Mouse (Mus musculus) brown adipose tissue, adult 24 weeks (tissue): ENCODE data around the gene Kcnq1. TPM values are rescaled to one million over a fixed set of nuclear protein-coding genes. Genes with fewer than 3 reads are reported as not detected.
A peak's percentile ranks its signal among the peaks of the same experiment; 100 is the strongest.

Source experiments
- H3K27ac ChIP-seq: fragments of 200-500 bp; replicated peaks from 2 replicates; pipeline ENCODE4 v1.5.1; 2012; ENCODE audit warnings: low read depth, mild to moderate bottlenecking, low read length
- H3K4me1 ChIP-seq: fragments of 200-500 bp; 2 replicates; pipeline ENCODE4 v1.6.1; 2012; ENCODE audit warnings: low read length, mixed read lengths; ENCODE audit not compliant: control insufficient read depth, insufficient read depth, insufficient read length
- H3K4me3 ChIP-seq: fragments of 200-500 bp; 2 replicates; pipeline ENCODE4 v1.5.1; 2012; ENCODE audit warnings: low read depth, mild to moderate bottlenecking, low read length, moderate library complexity; ENCODE audit not compliant: insufficient read depth
- polyA plus RNA-seq: library from polyadenylated mRNA; stranded (reverse); fragments of >200 nt; gene quantifications from 2 replicates; pipeline ENCODE4 v1.2.4, GENCODE M21; 2012; ENCODE audit not compliant: missing spikeins, insufficient read depth, insufficient read length

Gene Kcnq1
- polyA plus RNA-seq, 1 experiment, result 0.36 TPM

DNA sequence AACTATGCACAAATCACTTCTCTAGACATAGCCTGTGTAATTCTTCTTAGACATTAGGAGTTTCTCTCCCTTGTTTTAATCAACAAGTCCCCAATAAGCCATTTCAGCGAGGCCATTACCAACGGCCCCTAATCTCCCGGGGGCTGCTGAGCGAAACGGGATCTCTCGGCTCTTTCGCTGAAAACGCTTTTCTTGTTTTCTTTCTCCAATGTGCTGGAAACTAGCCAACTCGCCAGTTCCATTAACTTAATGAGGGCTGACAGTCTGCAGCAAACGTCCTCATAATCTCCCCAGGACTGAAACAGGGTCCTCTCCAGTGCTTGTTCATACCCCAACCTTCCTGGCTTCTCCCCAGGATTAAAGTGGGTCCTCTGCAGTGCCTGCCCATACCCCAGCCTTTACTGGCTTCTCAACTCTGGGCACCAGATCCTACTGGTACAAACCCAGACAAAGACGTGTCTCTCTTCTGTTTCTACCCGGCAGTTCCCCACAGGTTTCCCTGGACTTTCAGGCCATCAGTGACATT lies 237.7 kb downstream of the Kcnq1 start:
- Histone ChIP-seq H3K27ac (no peak overlapping the region), H3K4me3 (no peak overlapping the region), H3K4me1 (no peaks in the 10 kb centered on the region)

DNA sequence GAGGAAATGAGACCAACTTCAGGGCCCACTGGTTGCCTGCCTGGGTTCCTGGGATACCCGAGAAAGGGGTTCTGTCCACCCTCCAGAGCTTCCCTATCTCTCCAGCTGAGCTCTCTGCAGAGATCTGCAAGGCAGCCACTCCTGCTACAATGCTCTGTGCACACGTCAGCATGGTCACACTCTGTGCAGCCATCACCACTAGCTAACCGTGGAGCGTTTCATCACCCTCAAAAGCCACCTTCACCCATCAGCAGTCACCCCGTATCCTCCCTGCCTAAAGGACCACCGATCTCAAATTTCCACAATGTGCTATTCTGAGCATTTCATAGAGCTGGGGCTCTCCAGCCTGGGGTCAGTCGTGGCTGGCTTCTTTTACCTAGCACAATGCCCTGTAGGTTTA lies 243.1 kb downstream of the Kcnq1 start:
- no peak overlapping the region for H3K4me3 ChIP-seq
- H3K4me1 ChIP-seq, result no peaks in the 10 kb centered on the region
- no peak overlapping the region for H3K27ac ChIP-seq

DNA sequence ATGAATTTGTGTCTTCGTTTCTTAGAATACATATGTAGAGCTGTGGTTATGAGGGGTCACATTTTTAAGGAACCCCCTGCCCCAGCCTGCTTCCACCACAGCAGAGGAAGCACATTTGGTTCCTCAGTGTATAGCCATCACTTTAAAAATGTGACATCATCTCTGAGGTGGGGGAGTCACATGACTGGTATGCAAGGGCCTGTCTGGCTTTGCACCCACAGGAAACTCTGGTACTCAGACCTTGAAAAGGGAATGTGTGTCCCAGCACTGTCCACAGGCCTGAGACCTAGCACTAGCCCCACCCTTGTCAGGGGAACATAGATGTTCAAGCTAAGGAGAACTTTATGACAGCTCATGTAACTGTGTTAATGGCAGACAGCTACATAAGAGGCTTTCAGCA lies 243.7 kb downstream of the Kcnq1 start:
- Histone ChIP-seq H3K27ac (no peak overlapping the region), H3K4me1 (no peaks in the 10 kb centered on the region), H3K4me3 (no peak overlapping the region)

- Histone ChIP-seq H3K4me3 (no peak overlapping the region), H3K4me1 (no peaks in the 10 kb centered on the region), H3K27ac (no peak overlapping the region)
These were observed 249.7 kb downstream of the Kcnq1 start for GRCm38 (mm10) chr7:143355831-143356230.

DNA sequence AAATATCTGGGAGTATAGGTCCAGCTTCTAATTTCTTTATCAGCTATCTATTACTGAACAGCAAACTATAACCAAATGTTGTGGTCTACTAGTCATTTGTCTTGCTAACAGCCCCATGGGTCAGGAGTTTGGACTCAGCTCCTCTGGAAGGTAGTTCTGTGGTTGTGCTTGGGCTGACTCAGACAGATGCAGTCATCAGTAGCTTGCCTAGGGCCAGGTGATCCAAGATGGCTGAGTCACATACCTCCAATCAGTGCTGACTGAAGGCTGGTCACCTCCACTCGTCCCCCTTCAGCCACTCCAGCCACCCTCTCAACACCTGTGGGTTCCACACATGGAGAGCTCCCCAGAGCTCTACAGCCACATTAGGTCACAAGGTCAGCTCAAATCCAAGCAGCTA lies 250.9 kb downstream of the Kcnq1 start:
- H3K4me3 ChIP-seq, result no peak overlapping the region
- no peaks in the 10 kb centered on the region for H3K4me1 ChIP-seq
- no peak overlapping the region for H3K27ac ChIP-seq

DNA sequence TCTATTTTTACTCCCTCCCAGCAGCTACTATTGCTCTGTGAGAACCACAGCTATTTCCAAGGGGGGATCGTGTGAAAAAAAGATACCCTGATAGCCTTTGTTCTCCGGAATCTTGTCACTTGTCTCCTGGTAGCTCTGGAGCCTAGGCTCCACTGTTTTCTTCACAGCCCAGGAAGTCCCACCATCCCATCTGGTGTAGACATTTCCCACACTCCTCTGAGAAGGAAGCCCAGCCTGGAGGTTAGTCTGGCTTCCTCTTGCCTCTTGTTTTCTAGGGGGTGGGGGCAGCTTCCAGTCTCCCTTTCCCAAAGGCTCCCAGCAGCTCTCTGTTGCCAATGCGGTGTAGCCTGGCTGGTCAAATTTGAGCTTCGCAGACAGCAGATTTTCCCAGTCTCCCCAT lies 251.7 kb downstream of the Kcnq1 start:
- Histone ChIP-seq H3K27ac (no peak overlapping the region), H3K4me3 (no peak overlapping the region), H3K4me1 (no peaks in the 10 kb centered on the region)

DNA sequence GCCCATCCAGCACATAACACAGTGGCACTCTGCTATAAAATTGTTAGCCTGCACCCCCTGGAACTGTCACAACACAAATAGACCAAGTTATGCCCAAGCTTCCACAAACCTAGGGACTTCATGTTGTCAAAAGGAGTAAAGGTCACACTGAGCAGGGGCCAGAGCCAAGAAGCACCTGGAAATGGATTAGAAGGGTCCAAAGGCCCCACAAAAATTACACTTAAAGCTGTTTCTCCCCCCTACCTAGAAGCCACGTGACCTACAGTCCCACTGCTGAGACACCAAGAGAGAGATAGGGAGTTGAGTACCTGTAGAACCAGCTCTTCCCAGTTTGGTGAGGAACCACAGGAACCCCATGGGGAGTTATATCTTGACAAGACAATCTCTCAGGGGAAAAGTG lies 253.6 kb downstream of the Kcnq1 start:
- Histone ChIP-seq H3K4me3 (no peak overlapping the region), H3K27ac (no peak overlapping the region), H3K4me1 (no peaks in the 10 kb centered on the region)

DNA sequence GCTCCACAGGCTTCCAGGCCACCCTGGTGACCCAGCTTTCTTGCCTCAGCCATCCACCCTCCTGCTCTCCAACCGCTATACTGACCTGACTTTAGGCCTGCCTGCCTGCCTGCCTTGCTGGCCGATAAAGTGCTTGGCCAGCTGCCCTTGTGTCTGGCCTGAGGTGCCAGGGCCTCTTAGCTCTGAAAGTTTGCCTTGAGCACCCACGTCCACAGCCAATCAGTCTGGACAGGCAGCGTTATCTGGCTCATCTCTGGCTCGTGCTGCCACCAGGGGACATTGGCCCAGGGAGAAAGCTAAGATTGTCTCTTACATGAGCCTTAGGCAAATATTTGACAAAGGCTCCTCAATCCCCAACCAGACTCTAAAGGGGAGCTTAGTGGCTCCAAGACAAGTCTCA lies 254.6 kb downstream of the Kcnq1 start:
- no peak overlapping the region for H3K4me3 ChIP-seq
- H3K27ac ChIP-seq, result no peak overlapping the region
- peaks cover 6% of the 10 kb centered on the region; the same call in 1 of the 2 replicates for H3K4me1 ChIP-seq

GRCm38 (mm10) chr7:143364092-143364832 lies 258.1 kb downstream of the Kcnq1 start:
- H3K4me3 ChIP-seq, result no peak overlapping the region
- no peak overlapping the region for H3K27ac ChIP-seq
- peaks cover 6% of the 10 kb centered on the region; the same call in 1 of the 2 replicates for H3K4me1 ChIP-seq

DNA sequence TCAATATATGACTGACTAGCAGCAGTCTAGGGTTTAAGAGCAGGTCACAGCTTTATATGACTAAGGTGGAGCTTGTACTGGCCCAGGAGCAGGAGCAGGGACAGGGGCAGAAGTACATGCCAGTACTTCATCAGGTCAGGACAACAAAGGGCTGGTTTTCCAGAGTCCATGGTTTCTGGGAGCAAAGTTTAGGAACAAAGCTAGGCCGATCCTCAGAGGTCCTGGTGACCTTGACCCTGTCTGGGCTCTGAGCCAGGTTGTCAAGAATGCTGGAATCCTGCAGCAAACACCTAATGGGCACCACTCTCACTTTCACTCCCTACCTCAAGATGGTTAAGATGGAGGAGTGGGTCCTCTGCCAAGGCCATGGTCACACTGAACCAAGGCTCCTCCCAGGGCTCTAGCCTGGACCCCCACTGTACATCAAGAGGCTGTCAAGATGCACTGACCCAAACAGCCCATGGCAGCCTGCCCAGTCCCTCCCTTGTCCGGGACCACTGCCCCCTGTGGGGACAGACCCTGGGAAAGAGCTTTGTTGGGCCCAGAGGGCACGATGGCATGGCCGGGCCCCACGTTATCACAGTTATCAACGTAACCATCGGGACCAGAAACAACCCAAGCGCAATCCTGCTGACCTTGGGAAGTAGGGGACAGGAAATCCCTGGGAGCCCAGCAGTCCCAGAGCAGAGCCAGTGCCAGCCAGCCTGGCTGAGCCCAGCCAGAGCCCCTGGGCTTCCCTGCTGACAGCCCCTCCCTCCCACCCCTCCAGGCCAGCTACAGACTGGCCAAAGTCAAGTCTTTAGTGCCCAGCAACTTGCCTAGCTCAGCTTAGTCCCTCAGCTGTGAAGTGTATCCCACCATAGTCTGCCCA lies 259.0 kb downstream of the Kcnq1 start:
- no peak overlapping the region for H3K27ac ChIP-seq
- H3K4me1 ChIP-seq, result peaks cover 6% of the 10 kb centered on the region; the same call in 1 of the 2 replicates
- no peak overlapping the region for H3K4me3 ChIP-seq

DNA sequence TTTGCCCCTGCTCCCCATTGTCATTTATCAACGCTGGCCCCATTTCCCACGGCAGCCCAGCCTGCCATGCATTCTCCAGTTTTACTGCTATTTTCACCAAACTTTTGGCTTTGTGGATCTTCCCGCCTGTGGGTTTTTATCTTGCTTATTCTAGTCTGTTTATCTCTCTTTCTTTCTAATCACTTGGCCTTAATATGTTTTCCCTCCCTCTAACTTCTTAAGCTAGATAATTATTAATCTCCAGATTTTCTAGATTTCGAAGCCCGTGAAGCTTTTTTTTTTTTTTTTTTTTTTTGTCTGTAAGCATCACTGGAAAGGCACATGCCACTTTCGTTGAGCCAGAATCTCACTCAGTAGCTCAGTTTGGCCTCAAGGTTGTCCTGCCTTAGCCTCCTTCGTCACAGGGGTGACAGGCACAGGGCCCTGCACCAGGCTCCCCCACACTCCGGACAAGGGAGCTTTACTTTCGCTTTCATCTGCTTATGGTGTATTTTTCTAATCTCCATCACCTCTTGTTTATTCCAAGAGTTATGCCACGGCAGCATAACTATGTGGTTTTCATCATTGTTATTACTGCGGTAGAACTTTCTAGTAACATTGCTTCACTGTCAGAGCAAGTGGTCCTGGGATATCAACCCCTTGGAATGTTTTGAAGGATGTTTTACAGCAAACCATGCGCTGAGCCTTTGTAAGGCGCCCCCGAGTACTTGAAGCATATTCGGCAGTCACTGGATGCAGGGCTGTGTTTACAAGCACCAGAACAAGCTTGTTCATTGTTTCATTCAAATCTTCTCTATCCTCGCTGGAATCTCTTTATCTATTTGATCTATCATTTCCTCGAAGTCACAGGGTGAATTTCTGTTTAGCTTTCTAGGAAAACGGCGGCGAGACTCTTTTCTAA lies 261.5 kb downstream of the Kcnq1 start:
- H3K4me3 ChIP-seq, result peak overlapping the region; percentile 21
- 0 out of 2 replicates have a peak overlapping the region, but pooled peaks have one; percentile 12 for H3K27ac ChIP-seq
- peaks cover 6% of the 10 kb centered on the region; the same call in 1 of the 2 replicates for H3K4me1 ChIP-seq

DNA sequence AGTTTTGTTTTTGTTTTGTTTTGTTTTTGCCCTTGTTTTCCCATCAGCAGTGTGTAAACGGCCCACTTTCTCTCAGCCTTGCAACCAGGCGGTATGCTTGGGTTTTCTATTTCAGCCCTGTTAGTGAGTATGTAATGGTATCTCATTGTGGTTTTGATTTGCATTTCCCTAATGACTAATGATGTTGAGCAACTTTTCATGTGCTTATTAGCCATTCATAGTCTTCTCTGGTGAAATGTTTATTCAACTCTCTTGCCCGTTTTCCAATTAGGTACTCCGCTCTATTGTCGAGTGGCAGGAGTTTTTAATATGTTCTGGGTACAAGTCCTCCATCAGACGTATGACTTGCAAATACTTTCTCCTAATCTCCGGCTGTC lies 262.1 kb downstream of the Kcnq1 start:
- peaks cover 6% of the 10 kb centered on the region; the same call in 1 of the 2 replicates for H3K4me1 ChIP-seq
- peak overlapping the region; percentile 21; the same call in 1 of the 2 replicates for H3K4me3 ChIP-seq
- H3K27ac ChIP-seq, result 0 out of 2 replicates have a peak overlapping the region, but pooled peaks have one; percentile 12

DNA sequence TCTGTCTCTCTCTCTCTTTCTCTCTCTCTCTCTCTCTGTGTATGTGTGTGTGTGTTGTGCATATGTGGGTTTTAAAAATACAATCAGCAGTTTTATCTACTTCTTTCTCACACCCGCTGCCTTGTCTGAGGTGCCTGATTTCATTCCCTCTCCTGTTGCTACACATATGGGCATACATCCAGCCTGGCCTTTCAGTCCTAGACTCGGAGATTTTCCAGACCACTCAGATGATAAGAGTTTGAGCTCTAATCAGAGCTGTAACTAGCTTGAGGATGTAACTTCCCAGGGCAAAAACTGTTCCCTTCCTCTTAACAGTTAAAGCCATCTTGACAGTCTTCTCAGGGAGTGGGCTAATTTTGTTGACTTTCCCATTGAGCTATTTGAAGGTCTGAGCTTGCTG lies 265.2 kb downstream of the Kcnq1 start:
- Histone ChIP-seq H3K27ac (no peak overlapping the region), H3K4me3 (no peak overlapping the region), H3K4me1 (no peaks in the 10 kb centered on the region)

DNA sequence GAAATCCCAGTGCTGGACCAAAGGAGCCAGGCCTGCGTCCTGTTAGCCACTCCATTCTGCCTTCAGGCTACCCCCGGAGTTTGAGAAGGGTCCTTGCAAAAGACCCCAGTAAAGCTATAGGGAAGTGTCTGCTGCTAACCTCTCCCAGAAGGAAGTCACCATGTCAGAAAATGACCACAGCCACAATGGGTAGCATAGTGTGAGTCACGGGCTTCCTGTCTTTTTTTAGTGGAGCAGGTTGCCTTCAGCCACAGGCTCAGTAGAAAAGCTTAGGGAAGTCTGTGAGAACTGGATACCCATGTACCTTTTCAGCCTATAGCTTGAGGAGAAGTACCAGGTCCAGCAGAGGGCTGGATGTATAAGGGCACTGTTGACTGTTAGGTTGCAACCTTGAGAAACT lies 267.1 kb downstream of the Kcnq1 start:
- H3K27ac ChIP-seq, result no peak overlapping the region
- H3K4me1 ChIP-seq, result no peaks in the 10 kb centered on the region

GRCm38 (mm10) chr7:143375945-143376344 lies 269.8 kb downstream of the Kcnq1 start:
- no peak overlapping the region for H3K4me3 ChIP-seq
- H3K27ac ChIP-seq, result no peak overlapping the region
- H3K4me1 ChIP-seq, result no peaks in the 10 kb centered on the region

More for the DNA sequence above, 267.1 kb downstream of the Kcnq1 start:
- no peak overlapping the region for H3K4me3 ChIP-seq
